Mouse (Mus musculus): ENCODE data around the gene 2700097O09Rik. TPM values are rescaled to one million over a fixed set of nuclear protein-coding genes. Genes with fewer than 3 reads are reported as not detected.
"Not testable (repeated sequence)": the region's sequence is repeated elsewhere in the genome, so short reads cannot be mapped to it uniquely, and the experiment has no call there.

The 2700097O09Rik gene
- total RNA-seq, 2 experiments from 2014 or later = 7.5 to 22.8 TPM

DNA sequence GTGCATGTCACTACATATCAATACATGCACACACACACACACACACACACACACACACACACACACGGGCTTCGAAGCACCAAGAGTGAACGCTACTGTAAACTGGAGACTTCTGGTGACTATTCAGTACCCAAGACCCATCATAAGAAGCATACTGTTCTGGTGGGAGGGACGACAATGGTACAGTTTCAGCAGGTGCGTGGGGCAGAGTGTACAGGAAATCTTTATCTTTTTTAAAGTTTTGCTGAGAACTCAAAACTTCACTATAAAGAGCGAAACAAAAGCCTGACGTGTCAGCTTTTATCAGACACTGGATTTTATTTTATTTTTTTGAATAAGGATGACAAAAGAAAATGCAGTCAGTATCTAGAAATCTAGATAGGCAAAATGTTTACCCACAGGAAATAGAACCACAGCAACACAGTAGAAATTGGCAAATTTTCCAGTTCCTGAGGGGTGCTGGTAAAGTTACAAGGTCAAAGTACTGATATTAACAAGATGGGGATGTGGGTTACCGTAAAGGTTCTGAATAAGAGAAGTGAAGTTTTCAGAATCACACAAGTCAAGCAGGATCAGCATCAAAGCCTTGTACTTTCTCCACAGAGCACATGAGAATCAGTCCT, 30.1 kb downstream of the 2700097O09Rik start:
- no peak for ATAC-seq (replicated peaks; ENCODE audit: poor library complexity)

DNA sequence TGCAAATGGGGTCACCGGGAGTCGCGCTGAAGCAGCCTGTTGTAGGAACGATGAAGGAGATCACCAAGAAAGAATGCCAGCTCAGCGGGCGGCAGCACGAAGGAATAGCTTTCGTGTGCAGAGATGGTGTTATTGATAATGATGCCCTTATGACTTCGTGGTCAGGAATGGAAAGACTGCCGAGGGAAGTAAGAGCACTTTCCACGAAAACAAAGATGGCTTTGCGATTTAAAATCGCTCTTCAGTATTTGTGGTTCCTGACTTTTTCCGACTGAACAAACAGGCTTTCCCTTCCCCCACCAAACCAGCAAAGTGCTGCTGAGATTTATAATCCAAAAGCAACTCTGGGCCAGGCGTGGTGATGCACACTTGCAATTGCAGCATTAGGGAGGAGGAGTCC, 38.9 kb downstream of the 2700097O09Rik start:
- no peak for ATAC-seq (replicated peaks; ENCODE audit: poor library complexity)

DNA sequence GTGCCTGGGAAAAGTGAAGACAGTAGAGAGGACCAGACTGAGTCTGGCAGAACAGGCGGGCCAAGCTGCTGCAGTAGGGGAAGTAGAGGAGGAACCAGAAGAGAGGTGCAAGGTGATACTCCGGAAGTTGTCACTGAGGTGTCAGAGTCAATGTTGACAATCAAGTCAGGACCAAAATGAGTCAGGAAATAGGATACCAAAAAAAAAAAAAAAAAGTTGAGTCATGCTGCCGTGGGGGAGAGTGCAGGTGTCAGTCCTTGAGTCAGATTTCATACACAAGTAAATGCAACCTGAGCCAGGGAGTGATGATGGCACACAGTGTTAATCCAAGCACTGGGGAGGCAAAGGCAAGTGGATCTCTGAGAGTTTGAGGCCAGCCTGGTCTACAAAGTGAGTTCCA, 52.8 kb downstream of the 2700097O09Rik start:
- ATAC-seq (replicated peaks; ENCODE audit: poor library complexity) = 0 out of 2 replicates have a peak, but pooled peaks have one; percentile 11

DNA sequence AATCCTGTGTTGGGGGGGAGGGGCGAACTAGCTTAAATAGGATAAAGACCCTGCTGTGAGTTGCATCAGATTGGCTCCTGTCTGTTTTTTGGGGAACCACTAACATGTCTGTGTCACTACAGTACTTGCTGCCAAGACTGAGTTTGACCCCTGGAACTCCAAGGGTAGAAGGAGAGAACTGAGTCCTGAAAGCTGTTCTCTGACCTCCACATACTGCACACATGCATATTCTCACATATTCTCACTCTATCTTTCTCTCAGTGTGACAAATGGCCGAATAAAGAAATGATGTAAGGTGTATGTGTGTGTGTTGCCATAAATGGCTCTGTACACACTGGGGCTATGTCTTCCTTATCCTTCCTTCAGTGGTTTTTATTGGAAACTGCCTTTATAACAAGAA, 56.6 kb downstream of the 2700097O09Rik start:
- no peak for ATAC-seq (replicated peaks; ENCODE audit: poor library complexity)

DNA sequence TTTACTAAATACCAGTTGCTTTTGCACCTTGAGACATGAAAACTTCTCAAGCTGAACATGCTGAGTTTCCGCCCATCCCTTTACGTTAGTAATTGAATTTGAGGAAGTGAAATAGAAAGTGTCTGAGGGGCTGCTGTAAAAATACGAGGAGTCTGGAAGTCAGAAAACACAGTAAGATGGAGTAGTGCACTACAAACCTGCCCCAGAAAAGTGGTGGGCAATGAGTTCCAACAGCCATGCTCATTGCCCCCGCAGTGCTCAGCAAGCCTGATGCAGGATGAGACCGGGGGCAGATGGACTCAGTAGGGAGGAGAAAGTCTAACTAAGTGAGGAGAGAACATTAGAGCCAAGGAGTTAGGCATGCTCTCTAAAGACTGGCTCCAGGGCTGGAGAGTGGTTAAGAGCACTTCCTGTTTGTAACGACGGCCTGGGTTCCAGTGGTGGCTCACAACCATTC, 60.5 kb downstream of the 2700097O09Rik start:
- peak; percentile 73 for ATAC-seq (replicated peaks; ENCODE audit: poor library complexity)

DNA sequence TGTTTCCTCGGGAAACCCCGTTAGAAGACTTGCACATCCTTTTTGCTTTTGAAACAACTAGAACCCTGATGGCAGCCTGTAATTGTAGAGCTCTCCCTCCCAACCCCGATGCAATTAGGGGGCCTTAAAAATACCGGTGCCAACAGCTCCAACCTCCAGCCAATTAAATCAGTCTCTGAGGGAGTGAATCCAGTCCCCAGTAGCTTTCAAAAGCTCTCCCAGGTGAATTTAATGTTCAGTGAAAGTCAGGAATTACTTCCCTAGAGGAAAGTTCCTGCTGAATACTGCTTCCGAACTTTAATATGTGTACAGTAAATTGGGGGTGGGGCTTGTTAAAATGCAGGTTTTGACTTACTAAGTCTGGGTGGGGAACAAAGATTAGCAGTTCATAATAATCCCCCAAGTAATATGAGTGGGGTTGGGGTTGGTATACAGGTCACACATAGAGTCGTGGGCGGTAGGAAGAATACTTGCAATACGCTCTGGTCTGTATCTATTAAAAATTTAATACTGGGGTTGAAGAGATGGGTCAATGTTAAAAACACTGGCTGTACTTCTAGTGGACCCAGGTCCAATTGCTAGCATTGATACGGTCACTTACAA, 62.7 kb downstream of the 2700097O09Rik start:
- ATAC-seq (replicated peaks; ENCODE audit: poor library complexity) = no peak

DNA sequence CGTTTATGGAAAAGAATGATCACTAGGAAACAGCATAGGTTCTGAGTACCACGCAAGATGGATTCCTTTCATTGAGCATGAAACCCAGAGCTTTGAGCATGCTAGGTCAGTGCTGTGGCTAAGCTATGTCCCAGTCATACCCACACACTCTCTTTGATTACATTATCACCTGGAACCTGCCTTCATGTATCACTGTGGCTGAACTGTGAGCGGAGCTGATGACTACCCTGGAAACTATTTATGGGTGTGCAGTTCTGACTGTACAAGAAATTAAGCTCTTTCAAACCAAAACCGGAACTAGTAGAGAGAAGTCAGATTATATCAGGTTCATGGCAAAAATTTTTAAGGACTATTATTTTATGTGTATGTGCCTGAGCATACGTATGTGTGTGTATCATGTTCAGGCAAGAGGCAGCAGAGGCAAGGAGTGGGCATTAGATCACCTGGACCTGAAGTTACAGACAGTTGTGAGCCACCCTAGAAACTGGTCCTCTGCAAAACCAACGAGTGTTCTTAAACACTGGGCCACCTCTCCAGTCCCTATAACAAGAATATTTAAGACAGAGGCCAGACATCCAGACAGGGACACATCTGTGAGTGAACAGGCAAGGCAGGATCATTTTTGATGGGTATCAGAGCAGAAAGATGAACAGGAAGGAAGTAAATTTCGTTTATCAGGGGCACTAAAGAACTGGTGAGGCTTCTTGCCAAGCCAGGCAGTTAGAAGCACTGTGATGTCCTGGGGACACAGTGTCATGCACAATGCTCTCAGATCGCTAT, 63.4 kb downstream of the 2700097O09Rik start:
- ATAC-seq (replicated peaks; ENCODE audit: poor library complexity) = peak; percentile 51

DNA sequence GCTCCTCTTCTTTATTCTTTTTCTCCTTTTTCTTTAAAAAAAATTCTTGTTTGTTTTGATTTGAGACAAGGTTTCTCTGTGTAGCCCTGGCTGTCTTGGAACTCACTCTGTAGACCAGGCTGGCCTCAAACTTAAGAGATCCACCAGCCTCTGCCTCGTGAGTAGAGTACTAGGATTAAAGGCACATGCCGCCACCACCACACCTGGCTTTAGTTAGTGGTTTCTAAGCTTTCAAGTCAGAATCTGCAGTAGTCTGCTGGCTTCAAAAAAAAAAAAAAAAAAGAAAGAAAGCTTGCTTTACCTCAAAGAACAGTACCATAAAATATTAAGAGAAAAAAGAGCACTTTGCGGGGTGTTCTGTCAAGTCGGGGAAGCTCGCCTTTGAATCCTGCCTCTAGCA, 64.5 kb downstream of the 2700097O09Rik start:
- ATAC-seq (replicated peaks; ENCODE audit: poor library complexity) = no peak

DNA sequence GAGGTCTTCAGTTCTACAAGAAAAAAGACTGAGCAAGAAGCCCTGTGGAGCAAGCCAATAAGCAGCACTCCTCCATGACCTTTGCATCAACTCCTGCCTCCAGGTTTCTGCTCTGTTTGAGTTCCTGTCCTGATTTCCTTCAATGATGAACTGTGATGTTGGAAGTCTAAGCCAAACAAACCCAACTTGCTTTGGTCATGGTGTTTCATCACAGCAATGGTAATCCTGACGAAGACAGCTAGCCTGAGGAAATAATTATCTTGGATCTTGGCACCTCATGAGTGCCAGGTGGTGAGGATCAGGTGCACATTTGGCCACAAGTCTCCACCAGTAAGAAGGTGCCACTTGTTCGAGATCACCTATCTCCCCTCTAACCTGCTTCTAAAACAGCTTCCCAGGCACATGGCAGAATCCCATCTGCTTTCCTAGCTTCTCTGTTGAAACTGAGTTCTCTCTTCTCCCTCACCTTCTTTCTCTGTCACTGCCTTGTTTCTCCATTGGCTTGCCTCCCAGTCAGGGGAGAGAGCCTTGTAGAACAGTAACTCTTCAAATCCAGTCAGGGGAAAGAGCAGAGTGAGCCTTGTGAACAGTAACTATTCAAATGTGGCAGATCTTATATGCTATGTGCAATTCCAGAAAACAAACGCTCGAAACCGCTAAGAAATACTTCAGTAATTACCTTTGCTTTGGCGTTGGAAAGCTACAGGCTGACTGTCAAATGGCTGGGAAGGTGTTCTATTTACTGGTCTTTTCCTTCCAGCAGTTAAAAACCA, 66.1 kb downstream of the 2700097O09Rik start, which contains the start of gene Baz1a:
Gene Baz1a, minus strand, starts transcription at position 723 of the 773 bp plus-strand sequence.
- ATAC-seq (replicated peaks; ENCODE audit: poor library complexity) = no peak

DNA sequence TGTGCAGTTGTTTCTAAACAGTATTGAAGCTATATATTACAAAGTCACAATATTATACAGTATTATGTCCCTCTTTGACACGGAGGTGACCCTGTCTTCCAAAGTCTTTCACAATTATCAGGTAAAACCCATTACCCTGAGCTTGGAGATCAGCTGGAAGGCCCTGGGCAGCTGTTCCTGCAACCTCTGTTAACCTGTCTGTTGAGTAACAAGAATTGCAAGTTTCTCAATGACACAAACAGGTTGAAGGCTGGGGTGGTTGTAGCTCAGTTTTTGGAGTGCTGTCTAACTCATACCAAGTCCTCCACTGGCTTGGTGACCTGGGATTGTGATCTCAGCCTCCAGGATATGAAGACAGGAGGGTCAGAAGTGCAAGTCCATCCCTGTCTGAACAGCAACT, 66.9 kb downstream of the 2700097O09Rik start:
- ATAC-seq (replicated peaks; ENCODE audit: poor library complexity) = no peak

DNA sequence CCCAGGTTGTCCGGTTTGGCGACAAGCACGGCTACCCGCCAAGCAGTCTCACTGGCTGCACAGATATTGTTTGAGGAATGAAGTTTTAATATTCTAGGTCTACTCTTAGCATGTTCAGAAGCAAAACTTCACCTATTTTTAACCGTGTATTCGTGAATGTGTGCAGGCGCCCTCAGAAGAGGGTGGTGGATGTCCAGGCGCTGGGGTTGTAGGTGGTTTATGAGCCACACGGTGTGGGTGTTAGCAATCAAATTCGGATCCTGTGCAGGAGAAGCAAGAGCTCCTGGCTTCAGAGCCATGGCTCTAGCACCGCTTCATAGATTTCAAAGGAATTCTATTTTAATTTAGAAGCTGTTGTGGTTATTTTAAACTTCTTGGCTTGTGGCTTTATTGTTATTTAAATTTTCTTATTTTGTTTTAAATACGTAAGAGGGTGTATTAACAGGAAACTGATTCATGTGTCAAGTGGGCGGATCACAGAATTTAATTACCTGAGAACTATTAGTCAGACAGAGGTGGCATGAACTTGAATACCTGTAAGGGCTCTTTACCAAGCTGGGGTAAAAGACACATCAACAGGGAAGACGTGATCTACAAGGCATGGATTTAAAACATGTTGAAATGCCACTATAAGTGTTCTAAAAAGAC, 72.4 kb downstream of the 2700097O09Rik start:
- ATAC-seq (replicated peaks; ENCODE audit: poor library complexity) = no peak

DNA sequence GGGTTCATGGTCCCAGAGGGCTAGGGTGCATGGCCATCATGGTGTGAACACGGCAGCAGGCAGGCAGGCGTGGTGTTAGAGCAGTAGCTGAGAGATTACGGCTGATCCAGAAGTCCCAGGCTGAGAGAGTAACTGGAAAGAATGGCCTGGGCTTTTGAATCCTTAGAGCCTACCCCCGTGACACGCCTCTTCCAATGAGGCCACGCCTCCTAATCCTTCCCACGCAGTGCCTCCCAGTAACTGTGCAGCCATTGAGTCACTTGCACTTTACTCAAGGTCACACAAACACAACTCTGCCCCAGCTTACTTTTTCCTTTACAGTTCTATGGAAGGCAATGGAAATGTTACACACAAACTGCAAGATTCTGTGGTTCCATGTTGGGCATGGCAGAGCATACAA, 73.8 kb downstream of the 2700097O09Rik start:
- no peak for ATAC-seq (replicated peaks; ENCODE audit: poor library complexity)

DNA sequence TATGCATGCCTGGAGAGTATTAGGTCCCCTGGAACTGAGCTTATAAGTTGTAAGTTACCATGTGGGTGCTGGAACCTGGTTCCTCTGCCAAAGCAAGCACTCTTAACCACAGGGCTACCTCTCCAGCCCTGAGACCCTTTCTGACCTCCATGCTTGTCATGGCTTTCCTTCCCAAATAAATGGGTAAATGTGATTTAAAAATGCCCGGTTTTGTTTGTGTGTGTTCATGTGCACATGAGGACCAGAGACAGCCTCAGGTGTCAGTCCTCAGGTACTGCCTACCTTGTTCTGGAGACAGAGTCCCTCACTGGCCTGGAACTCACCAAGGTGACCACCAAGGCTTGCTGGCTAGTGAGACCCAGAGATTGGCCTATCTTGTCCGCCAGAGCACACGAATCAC, 75.5 kb downstream of the 2700097O09Rik start:
- ATAC-seq (replicated peaks; ENCODE audit: poor library complexity) = no peak

DNA sequence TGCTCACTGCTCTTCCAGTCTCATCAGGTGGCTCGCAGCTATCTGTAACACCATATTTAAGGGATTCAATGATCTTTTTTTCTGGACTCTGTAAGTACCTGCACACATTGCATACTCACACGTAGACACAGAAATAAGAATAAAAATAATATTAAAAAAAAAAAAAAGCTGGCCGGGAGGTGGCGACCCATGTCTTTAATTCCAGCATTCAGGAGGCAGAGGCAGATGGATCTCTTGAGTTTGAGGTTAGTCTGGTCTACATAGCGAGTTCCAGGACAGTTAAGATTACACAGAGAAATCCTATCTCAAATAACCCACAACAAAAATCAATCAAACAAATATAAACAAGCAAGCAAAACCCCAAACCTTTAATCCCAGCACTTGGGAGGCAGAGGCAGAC, 76.1 kb downstream of the 2700097O09Rik start:
- ATAC-seq (replicated peaks; ENCODE audit: poor library complexity) = no peak

DNA sequence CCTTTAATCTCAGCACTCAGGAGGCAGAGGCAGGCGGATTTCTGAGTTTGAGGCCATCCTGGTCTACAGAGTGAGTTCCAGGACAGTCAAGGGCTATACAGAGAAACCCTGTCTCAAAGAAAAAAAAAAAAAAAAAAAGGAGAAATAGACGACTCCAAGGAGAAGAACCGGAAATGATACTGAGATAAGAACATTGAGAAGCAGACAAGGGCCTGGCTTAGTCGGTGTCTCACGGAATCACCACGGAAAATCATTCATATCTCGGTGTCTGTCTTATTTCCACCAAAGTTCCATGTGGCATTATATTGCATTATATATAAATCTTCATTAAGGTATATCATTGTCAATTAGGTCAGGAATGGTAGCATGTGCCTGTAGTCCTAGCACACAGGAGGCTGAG, 77.4 kb downstream of the 2700097O09Rik start:
- ATAC-seq (replicated peaks; ENCODE audit: poor library complexity) = not testable (repeated sequence)

DNA sequence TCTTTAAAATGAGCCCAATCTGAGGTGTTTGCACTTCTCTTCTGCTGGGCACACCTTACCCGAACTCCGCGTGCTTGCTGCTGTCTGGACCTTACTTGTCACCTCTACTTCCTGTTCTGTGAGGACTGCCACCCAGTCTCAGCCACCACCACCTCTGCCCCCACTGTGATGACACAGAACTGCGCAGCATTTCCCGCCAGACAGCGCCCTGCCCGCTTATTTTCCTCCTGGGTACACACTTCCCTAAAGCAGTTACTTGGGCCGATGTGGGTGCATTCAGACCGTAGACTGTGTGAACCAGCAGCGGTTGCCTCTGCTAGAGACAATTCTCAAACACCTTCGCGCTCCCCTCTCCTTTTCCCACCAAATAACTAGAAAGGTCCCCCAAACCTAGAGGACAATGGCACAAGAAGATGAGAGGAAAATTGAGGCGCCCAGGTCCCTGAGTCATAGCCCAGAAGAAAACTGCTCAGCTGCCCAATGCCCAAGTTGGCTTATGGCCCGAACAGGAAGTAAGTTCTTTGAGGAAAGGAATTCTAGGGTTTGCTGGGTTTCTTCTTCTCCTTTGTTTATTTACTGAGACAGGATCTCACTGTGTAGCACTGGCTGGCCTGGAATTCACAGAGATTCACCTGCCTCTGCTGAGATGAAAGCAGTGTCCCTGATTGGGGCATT, 80.8 kb downstream of the 2700097O09Rik start:
- peak; percentile 98 for ATAC-seq (replicated peaks; ENCODE audit: poor library complexity)

DNA sequence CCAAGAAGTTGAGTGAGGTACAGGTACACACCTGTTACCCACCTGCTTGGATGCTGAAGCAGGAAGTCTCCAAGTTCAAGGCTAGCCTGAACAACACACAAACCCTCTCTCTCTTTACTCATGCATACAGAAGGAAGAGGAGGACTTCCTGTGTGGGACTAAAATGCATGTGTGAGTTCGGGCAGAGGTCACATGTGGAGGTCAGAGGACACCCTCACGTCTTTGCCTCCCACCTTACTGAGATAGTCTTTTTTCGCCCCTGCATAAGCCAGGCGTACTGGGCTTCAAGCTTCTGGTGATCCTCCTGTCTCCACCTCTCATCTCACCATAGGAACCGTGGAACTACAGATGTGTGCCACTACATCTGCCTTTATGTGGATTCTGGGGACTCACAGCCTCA, 81.5 kb downstream of the 2700097O09Rik start:
- no peak for ATAC-seq (replicated peaks; ENCODE audit: poor library complexity)

DNA sequence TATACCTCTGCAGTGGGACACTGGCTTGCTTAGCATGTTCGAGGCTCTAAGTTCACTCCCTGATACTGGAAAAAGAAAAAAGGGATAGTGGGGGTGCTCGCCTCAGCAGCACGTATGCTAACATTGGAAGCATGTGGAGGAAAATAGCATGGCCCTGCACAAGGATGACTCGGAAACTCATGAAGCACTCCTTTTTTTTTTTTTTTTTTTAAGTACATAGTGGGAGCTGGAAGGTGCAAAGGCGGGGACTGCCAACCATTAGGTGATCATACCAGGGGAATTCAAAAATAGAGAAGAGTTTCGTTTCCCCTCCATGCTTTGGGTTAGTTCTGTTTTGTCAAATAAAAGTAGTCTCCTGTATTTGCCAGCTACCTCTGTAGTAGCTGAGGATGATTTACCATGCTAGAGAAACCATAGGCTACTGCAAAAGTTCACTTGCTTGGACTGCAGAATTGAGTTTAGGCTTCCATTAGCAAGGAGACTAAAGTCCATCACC, 82.9 kb downstream of the 2700097O09Rik start:
- ATAC-seq (replicated peaks; ENCODE audit: poor library complexity) = no peak

DNA sequence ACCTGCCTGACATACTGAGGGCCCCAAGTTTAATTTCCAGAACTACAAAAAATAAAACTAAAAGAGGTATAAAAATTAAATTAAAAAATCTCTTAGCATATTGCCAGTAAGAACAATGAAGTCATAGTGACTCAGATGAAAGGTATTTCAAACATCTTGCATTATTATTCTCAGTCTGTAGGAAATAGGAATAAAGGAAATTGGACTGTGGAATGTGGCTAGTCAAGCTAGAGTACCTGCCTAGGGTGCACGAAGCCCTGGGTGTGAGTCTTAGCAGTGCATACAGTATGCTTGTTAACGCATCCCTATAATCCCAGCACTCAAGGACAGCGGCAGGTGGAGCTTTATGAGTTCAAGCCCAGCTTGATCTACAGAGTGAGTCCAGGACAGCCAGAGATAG, 83.9 kb downstream of the 2700097O09Rik start:
- ATAC-seq (replicated peaks; ENCODE audit: poor library complexity) = no peak

All from megakaryocyte progenitor cell, adult 5-6 weeks (primary cell).